Mouse (Mus musculus) liver, embryonic 14.5 days (tissue): ENCODE results near the gene Scin. TPM values are rescaled to one million over a fixed set of nuclear protein-coding genes. Genes with fewer than 3 reads are reported as not detected.

Experiments
- ATAC-seq: fragments of 200-750 bp; cut with Nextera tagmentation; 2 replicates; pipeline ENCODE4 v1.8.0; 2017; ENCODE audit warnings: moderate number of reproducible peaks, mild to moderate bottlenecking, moderate library complexity; ENCODE audit not compliant: insufficient read depth
- DNase-seq, 3 experiments: peaks; one replicate each; pipeline ENCODE4 v3.0.0-alpha.2; 2012 to 2013; ENCODE audit warnings: low read depth in 3 of 3, low spot score in 3 of 3
- H3K27ac ChIP-seq: fragments of 300-500 bp; sonication (generic); 2 replicates; pipeline ENCODE4 v1.5.1; 2014; ENCODE audit warnings: moderate library complexity, mild to moderate bottlenecking, control low read depth, inconsistent platforms
- H3K27me3 ChIP-seq: fragments of 300-500 bp; sonication (generic); 2 replicates; pipeline ENCODE4 v1.6.1; 2014; ENCODE audit warnings: mild to moderate bottlenecking, low read length, moderate library complexity; ENCODE audit not compliant: control insufficient read depth, insufficient read depth
- H3K36me3 ChIP-seq: fragments of 300-500 bp; sonication (generic); replicated peaks from 2 replicates; pipeline ENCODE4 v1.6.1; 2014; ENCODE audit warnings: low read depth; ENCODE audit not compliant: control insufficient read depth, insufficient read depth
- H3K4me1 ChIP-seq, 2 experiments: fragments of 200-500 bp in 1 of 2; fragments of 300-500 bp in 1 of 2; sonication (generic) in 1 of 2; replicated peaks; 2 replicates each; pipeline ENCODE4 v1.6.1; 2012 to 2014; ENCODE audit warnings: antibody characterized with exemption in 1 of 2, inconsistent platforms in 1 of 2, low read length in 1 of 2; ENCODE audit not compliant: control insufficient read depth in 2 of 2, insufficient read depth in 2 of 2
- H3K4me2 ChIP-seq: fragments of 300-500 bp; sonication (generic); 2 replicates; pipeline ENCODE4 v1.6.1; 2014; ENCODE audit warnings: low read depth, mild to moderate bottlenecking, control low read depth, moderate library complexity
- H3K4me3 ChIP-seq, 2 experiments: fragments of 200-500 bp in 1 of 2; fragments of 300-500 bp in 1 of 2; sonication (generic) in 1 of 2; 2 replicates each; pipeline ENCODE4 v1.5.1; 2012 to 2014; ENCODE audit warnings: low read depth in 2 of 2, low read length in 2 of 2, mild to moderate bottlenecking in 2 of 2, control low read depth in 1 of 2, inconsistent platforms in 1 of 2, moderate library complexity in 1 of 2; ENCODE audit not compliant: insufficient read depth in 1 of 2
- H3K9ac ChIP-seq: fragments of 300-500 bp; sonication (generic); replicated peaks from 2 replicates; pipeline ENCODE4 v1.6.1; 2014; ENCODE audit warnings: mild to moderate bottlenecking, control low read depth, moderate library complexity
- H3K9me3 ChIP-seq: fragments of 300-500 bp; sonication (generic); 2 replicates; pipeline ENCODE4 v1.6.1; 2016; ENCODE audit warnings: low read length, mixed read lengths; ENCODE audit not compliant: control insufficient read depth
- CTCF ChIP-seq: IDR thresholded peaks from 2 replicates; pipeline ENCODE4 v1.5.1; 2016; ENCODE audit warnings: antibody characterized with exemption, low read depth, control low read depth
- EP300 ChIP-seq: IDR thresholded peaks from 2 replicates; pipeline ENCODE4 v1.6.1; 2016; ENCODE audit warnings: antibody characterized with exemption, low read depth
- WGBS: fragments of 180-500 bp; shearing (Covaris S2); extraction: QIAGEN DNeasy Blood & Tissue Kit; methylation state at CpG from one replicate; pipeline ENCODE4 v1.1.7; 2014; ENCODE audit not compliant: insufficient replicate concordance; 5-methylcytosine and 5-hydroxymethylcytosine counted together
- polyA plus RNA-seq, 2 experiments: library from polyadenylated mRNA; depleted of rRNA in 1 of 2; stranded (reverse) in 1 of 2; unstranded in 1 of 2; fragments of >200 nt; fragmentation: Nextera tagmentation in 1 of 2; extraction: Ambion mirVana in 1 of 2; gene quantifications; 2 replicates each; pipeline versions ENCODE4 v1.2.1 to v1.2.3; 2012 to 2014

Gene Scin
- polyA plus RNA-seq, 2 experiments, result 0.04 TPM; not detected in 1

- DNase-seq (no peak), ATAC-seq (no peak)
- no peaks in the 10 kb centered on the region for H3K9me3 ChIP-seq
- 46% methylated on average over 5 of the region's 5 CpGs for WGBS
- no peak overlapping the region for H3K27ac ChIP-seq
- no peaks in the 10 kb centered on the region for H3K27me3 ChIP-seq
- H3K36me3 ChIP-seq, result no peaks in the 10 kb centered on the region
- no peak overlapping the region for H3K4me2 ChIP-seq
- H3K4me1 ChIP-seq, result no peaks in the 10 kb centered on the region
- H3K9ac ChIP-seq, result no peak overlapping the region
- no peak overlapping the region for H3K4me3 ChIP-seq
- TF ChIP-seq CTCF (no peak), EP300 (no peak)
These were observed 60.4 kb downstream of the Scin start for GRCm38 (mm10) chr12:40073660-40074059.

GRCm38 (mm10) chr12:40047024-40047423 is 87.0 kb downstream of the Scin start:
- WGBS, result 21% methylated on average over 1 of the region's 1 CpGs

GRCm38 (mm10) chr12:40043816-40044585 is 90.0 kb downstream of the Scin start:
- DNase-seq (no peak), ATAC-seq (no peak)
- TF ChIP-seq CTCF (no peak), EP300 (no peak)
- H3K27me3 ChIP-seq, result no peaks in the 10 kb centered on the region
- no peak overlapping the region for H3K4me2 ChIP-seq
- WGBS, result 64% methylated on average over 8 of the region's 8 CpGs
- no peak overlapping the region for H3K9ac ChIP-seq
- no peaks in the 10 kb centered on the region for H3K36me3 ChIP-seq
- no peak overlapping the region for H3K27ac ChIP-seq
- no peak overlapping the region for H3K4me3 ChIP-seq
- H3K9me3 ChIP-seq, result no peaks in the 10 kb centered on the region
- no peaks in the 10 kb centered on the region for H3K4me1 ChIP-seq

More at GRCm38 (mm10) chr12:40047024-40047423, 87.0 kb downstream of the Scin start:
- Histone ChIP-seq H3K4me2 (no peak overlapping the region), H3K36me3 (no peaks in the 10 kb centered on the region), H3K9ac (no peak overlapping the region), H3K27ac (no peak overlapping the region), H3K4me3 (no peak overlapping the region), H3K4me1 (no peaks in the 10 kb centered on the region), H3K9me3 (no peaks in the 10 kb centered on the region), H3K27me3 (no peaks in the 10 kb centered on the region)
- TF ChIP-seq EP300 (no peak), CTCF (no peak)
- no peak for DNase-seq
- ATAC-seq, result no peak

DNA sequence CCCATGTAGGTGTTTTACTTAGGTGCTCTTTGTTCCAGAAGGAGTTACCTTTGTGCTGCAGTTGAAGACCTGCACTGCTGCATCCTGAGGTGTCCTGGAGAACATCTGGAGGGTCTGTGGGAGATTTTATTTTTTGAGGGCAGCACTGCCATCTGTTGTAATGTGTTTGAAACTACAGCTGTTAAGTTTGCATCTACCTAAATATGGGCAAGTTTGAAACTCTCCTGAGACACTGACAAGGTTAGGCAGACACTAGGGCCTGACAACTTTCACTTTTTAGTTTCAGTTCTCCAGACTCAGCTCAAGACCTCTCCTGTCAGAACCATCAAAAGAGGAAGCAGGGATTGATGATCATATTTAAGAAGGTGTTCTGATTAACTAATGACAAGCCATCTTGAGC is 94.0 kb downstream of the Scin start:
- Histone ChIP-seq H3K27me3 (no peaks in the 10 kb centered on the region), H3K4me2 (no peak overlapping the region), H3K9me3 (no peaks in the 10 kb centered on the region), H3K9ac (no peak overlapping the region), H3K4me1 (peaks cover 0 to 8% of the 10 kb centered on the region in 2 experiments; a peak in 3 of 4 replicates), H3K27ac (no peak overlapping the region), H3K4me3 (no peak overlapping the region), H3K36me3 (peaks cover 8% of the 10 kb centered on the region)
- peak; percentile 46; the same call in 1 of the 2 replicates for TF ChIP-seq CTCF
- TF ChIP-seq EP300, result no peak
- DNase-seq (no peak), ATAC-seq (no peak)

- Histone ChIP-seq H3K4me3 (peak within 1 kb of the TSS; percentile 81 to 82), H3K27ac (peak within 1 kb of the TSS; percentile 94), H3K9me3 (no peaks in the 10 kb centered on the region), H3K9ac (peak within 1 kb of the TSS; percentile 99), H3K36me3 (peaks cover 12% of the 10 kb centered on the region), H3K4me2 (peak within 1 kb of the TSS; percentile 82), H3K4me1 (peaks cover 0 to 8% of the 10 kb centered on the region in 2 experiments; a peak in 3 of 4 replicates), H3K27me3 (no peaks in the 10 kb centered on the region)
- TF ChIP-seq EP300 (no peak), CTCF (no peak)
- under 1% methylated on average over 67 of the region's 68 CpGs for WGBS
- DNase-seq (peak; percentile 87 to 90 (median 88)), ATAC-seq (peak; percentile 82)
These were observed 96.1 kb downstream of the Scin start, which contains the start of gene Arl4a for GRCm38 (mm10) chr12:40037876-40038463. Gene Arl4a (minus strand): TSS chr12:40038025.
